Mouse (Mus musculus): Measurements from ENCODE around the gene Gm813.

GRCm38 (mm10) chr16:58612969-58613368 lies 3.8 kb downstream of the Gm813 start:
- TF ChIP-seq CTCF (IDR thresholded peaks at IDR 0.05; ENCODE audit: borderline replicate concordance, extremely low read depth, insufficient read depth, insufficient read length): no peak
- TF ChIP-seq POLR2A (IDR thresholded peaks at IDR 0.05; ENCODE audit: borderline replicate concordance, extremely low read depth, insufficient read depth, insufficient read length, poor library complexity, severe bottlenecking): no peak
